Mouse (Mus musculus) gastrocnemius, postnatal 10 days (tissue): Measurements from ENCODE around the gene Akr1c21. TPM values are rescaled to one million over a fixed set of nuclear protein-coding genes. Genes with fewer than 3 reads are reported as not detected.
"Not testable (repeated sequence)": the region's sequence is repeated elsewhere in the genome, so short reads cannot be mapped to it uniquely, and the experiment has no call there.

Experiments used
- DNase-seq: peaks from one replicate; pipeline ENCODE4 v3.0.0; 2021; ENCODE audit warnings: mixed read lengths
- long read RNA-seq, 2 experiments: library from polyadenylated mRNA; stranded (forward); transcript quantifications; one replicate each; pipeline ENCODE4 v2.0.0; 2021
- total RNA-seq, 2 experiments: library from RNA; stranded (reverse); gene quantifications; 2 replicates each; pipeline ENCODE4 v1.2.3; 2021

Gene Akr1c21
- not detected for total RNA-seq
- long read RNA-seq, experiment 1 = 0 reads
- long read RNA-seq, experiment 2 = 0 reads

GRCm38 (mm10) chr13:4573871-4574270 is at the start of gene Akr1c21:
Akr1c21 (plus strand) TSS chr13:4574075.
- DNase-seq = no peak

- no peak for DNase-seq
Observed at GRCm38 (mm10) chr13:4559143-4559542, 14.7 kb upstream of the Akr1c21 start.

GRCm38 (mm10) chr13:4560500-4560899 is 13.4 kb upstream of the Akr1c21 start:
- DNase-seq = no peak

- DNase-seq = no peak
Observed at GRCm38 (mm10) chr13:4565996-4566395, 7.9 kb upstream of the Akr1c21 start.

- DNase-seq = no peak
Observed at GRCm38 (mm10) chr13:4576921-4577320, 3.0 kb downstream of the Akr1c21 start.

- DNase-seq = not testable (repeated sequence)
Observed at GRCm38 (mm10) chr13:4603431-4603830, 29.6 kb downstream of the Akr1c21 start.

- DNase-seq = no peak
Observed at GRCm38 (mm10) chr13:4606821-4607220, 32.9 kb downstream of the Akr1c21 start.

GRCm38 (mm10) chr13:4608530-4608929 is 34.7 kb downstream of the Akr1c21 start:
- no peak for DNase-seq

GRCm38 (mm10) chr13:4608961-4609409 is 35.1 kb downstream of the Akr1c21 start, which contains the start of gene Akr1e1:
Akr1e1 (minus strand) TSS chr13:4609174.
- peak; percentile 69 for DNase-seq

- DNase-seq = no peak
Observed at GRCm38 (mm10) chr13:4610902-4611301, 37.0 kb downstream of the Akr1c21 start.

Other genes starting within 250 kb of the Akr1c21 start
- not detected for gene Akr1c6, start 139.8 kb upstream of the Akr1c21 start, total RNA-seq
- gene Akr1c20, start 50.7 kb upstream of the Akr1c21 start, total RNA-seq = under 1 TPM in 1 of 2 experiments, not detected in 1; 0.20 TPM
- gene Akr1e1, start 35.1 kb downstream of the Akr1c21 start, total RNA-seq = 10 to 100 TPM; 13.7 to 16.1 TPM